Mouse (Mus musculus) stomach, postnatal 0 days (tissue): Measurements from ENCODE around the gene Ctdspl.

Experiments used
- CTCF ChIP-seq: IDR thresholded peaks from 2 replicates; pipeline ENCODE4 v1.5.1; 2016; ENCODE audit warnings: antibody characterized with exemption, low read depth, mild to moderate bottlenecking, moderate library complexity
- EP300 ChIP-seq: optimal IDR thresholded peaks from 2 replicates; pipeline ENCODE3; 2016; ENCODE audit warnings: antibody characterized with exemption

DNA sequence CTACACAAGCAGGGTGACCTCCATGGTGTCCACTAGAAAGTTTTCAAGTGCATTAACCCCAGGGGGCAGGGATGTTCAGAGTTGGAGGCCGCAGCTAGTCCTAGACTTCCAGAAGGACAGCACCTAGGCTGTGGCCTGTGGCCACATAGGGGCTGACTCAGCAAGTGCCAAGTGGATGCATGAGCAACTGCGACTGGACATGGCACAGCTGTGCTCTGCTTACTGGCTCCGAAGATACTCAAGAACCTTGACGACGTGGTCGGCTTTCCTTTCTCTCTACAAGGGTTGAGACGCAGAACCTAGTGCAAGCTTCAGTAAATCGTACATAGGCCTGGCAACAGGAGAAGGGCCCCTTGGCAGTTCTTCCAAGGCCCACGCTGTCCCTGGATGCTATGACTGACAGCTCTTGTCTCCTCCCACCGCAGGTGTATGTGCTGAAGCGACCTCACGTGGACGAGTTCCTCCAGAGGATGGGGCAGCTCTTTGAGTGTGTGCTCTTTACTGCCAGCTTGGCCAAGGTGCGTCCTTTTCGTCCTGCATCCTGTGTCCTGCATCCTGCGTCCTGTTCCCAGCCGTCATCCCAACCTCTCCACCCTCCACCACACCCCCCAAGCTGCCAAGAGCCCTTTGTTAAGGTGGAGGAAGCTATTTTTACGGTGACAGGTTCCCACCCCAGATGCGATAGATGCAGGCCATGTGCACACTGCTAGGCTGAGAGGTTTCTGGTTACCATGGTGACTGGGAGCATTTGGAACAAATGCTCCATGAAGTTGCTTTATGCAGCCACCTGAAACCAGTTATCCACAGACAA, 107.1 kb downstream of the Ctdspl start:
- no peak for TF ChIP-seq CTCF
- no peak for TF ChIP-seq EP300
